Mouse (Mus musculus) megakaryocyte, embryonic 14.5 days (primary cell): Measurements from ENCODE around the gene Por.

Experiments
- FLI1 ChIP-seq: IDR thresholded peaks from 2 replicates; pipeline ENCODE4 v1.6.1; 2012; ENCODE audit warnings: low read length, inconsistent platforms, mixed read lengths
- GATA1 ChIP-seq: IDR thresholded peaks from 3 replicates; pipeline ENCODE4 v1.6.1; 2012; ENCODE audit warnings: mixed read lengths, low read length, inconsistent platforms, borderline replicate concordance

- TF ChIP-seq GATA1 (no peak), FLI1 (no peak)
Measured at GRCm38 (mm10) chr5:135710599-135711214, 40.9 kb downstream of the Por start.
